Mouse (Mus musculus) limb, embryonic 13.5 days (tissue): ENCODE data around the gene Actr5. TPM values are rescaled to one million over a fixed set of nuclear protein-coding genes. Genes with fewer than 3 reads are reported as not detected.
A peak's percentile ranks its signal among the peaks of the same experiment; 100 is the strongest.

Experiments used
- ATAC-seq: fragments of 200-750 bp; cut with Nextera tagmentation; 2 replicates; pipeline ENCODE4 v1.8.0; 2017; ENCODE audit warnings: low read depth, moderate number of reproducible peaks, moderate TSS enrichment; ENCODE audit not compliant: low FRiP score
- H3K27ac ChIP-seq: fragments of 300-500 bp; sonication (generic); 2 replicates; pipeline ENCODE4 v1.5.1; 2015; ENCODE audit warnings: inconsistent platforms, mild to moderate bottlenecking, moderate library complexity
- H3K27me3 ChIP-seq: fragments of 300-500 bp; sonication (generic); 2 replicates; pipeline ENCODE4 v1.6.1; 2015; ENCODE audit warnings: mild to moderate bottlenecking, inconsistent platforms
- H3K36me3 ChIP-seq: fragments of 300-500 bp; sonication (generic); 2 replicates; pipeline ENCODE4 v1.6.1; 2015; ENCODE audit warnings: inconsistent platforms, mild to moderate bottlenecking, moderate library complexity
- H3K4me1 ChIP-seq: fragments of 300-500 bp; sonication (generic); 2 replicates; pipeline ENCODE4 v1.6.1; 2015; ENCODE audit warnings: inconsistent platforms
- H3K4me2 ChIP-seq: fragments of 300-500 bp; sonication (generic); replicated peaks from 2 replicates; pipeline ENCODE4 v1.6.1; 2015; ENCODE audit warnings: inconsistent platforms, mild to moderate bottlenecking, moderate library complexity
- H3K4me3 ChIP-seq: fragments of 300-500 bp; sonication (generic); 2 replicates; pipeline ENCODE4 v1.5.1; 2015; ENCODE audit warnings: moderate library complexity, mild to moderate bottlenecking, inconsistent platforms
- H3K9ac ChIP-seq: fragments of 300-500 bp; sonication (generic); 2 replicates; pipeline ENCODE4 v1.6.1; 2015; ENCODE audit warnings: mild to moderate bottlenecking, inconsistent platforms
- H3K9me3 ChIP-seq: fragments of 300-500 bp; sonication (generic); 2 replicates; pipeline ENCODE4 v1.6.1; 2016; ENCODE audit warnings: inconsistent platforms
- WGBS: fragments of 180-500 bp; shearing (Covaris S2); methylation state at CpG from one replicate; pipeline ENCODE4 v1.1.7; 2015; 5-methylcytosine and 5-hydroxymethylcytosine counted together
- polyA plus RNA-seq: library from polyadenylated mRNA; unstranded; fragments of >200 nt; fragmentation: Nextera tagmentation; extraction: Ambion mirVana; gene quantifications from 2 replicates; pipeline ENCODE4 v1.2.1, GENCODE M21; 2015

Gene Actr5
- polyA plus RNA-seq = 12.4 and 14.1 TPM in 2 replicates

- ATAC-seq = peak; percentile 94
- Histone ChIP-seq H3K9me3 (no peaks in the 10 kb centered on the region), H3K9ac (peak within 1 kb of the TSS; percentile 77), H3K27ac (peak within 1 kb of the TSS; percentile 81), H3K4me3 (peak within 1 kb of the TSS; percentile 87), H3K36me3 (peaks cover 29% of the 10 kb centered on the region), H3K27me3 (peaks cover 30% of the 10 kb centered on the region), H3K4me1 (peaks cover 16% of the 10 kb centered on the region), H3K4me2 (peak within 1 kb of the TSS; percentile 89)
- under 1% methylated on average over 39 of the region's 39 CpGs for WGBS
Observed at GRCm38 (mm10) chr2:158624718-158625222, at the start of gene Actr5. TSS of gene Actr5 (plus strand) at chr2:158624888.

- no peaks in the 10 kb centered on the region for H3K36me3 ChIP-seq
- H3K9me3 ChIP-seq = no peaks in the 10 kb centered on the region
- no peak overlapping the region for H3K9ac ChIP-seq
- no peak overlapping the region for H3K27ac ChIP-seq
- ATAC-seq = no peak
- H3K4me1 ChIP-seq = no peaks in the 10 kb centered on the region
- no peak overlapping the region for H3K4me3 ChIP-seq
- WGBS = 51% methylated on average over 4 of the region's 4 CpGs
- H3K4me2 ChIP-seq = no peak overlapping the region
- peaks cover 10% of the 10 kb centered on the region for H3K27me3 ChIP-seq
Observed at GRCm38 (mm10) chr2:158579979-158580378, 44.7 kb upstream of the Actr5 start.

GRCm38 (mm10) chr2:158584621-158585358 lies 39.9 kb upstream of the Actr5 start:
- WGBS = 13% methylated on average over 12 of the region's 12 CpGs
- H3K4me2 ChIP-seq = no peak overlapping the region
- H3K27me3 ChIP-seq = peaks cover 25% of the 10 kb centered on the region
- H3K4me1 ChIP-seq = peaks cover 10% of the 10 kb centered on the region; the same call in 1 of the 2 replicates
- H3K27ac ChIP-seq = no peak overlapping the region
- no peaks in the 10 kb centered on the region for H3K9me3 ChIP-seq
- H3K4me3 ChIP-seq = no peak overlapping the region
- no peak for ATAC-seq
- no peak overlapping the region for H3K9ac ChIP-seq
- H3K36me3 ChIP-seq = no peaks in the 10 kb centered on the region

- 26% methylated on average over 8 of the region's 8 CpGs for WGBS
- Histone ChIP-seq H3K4me2 (no peak overlapping the region), H3K4me1 (peaks cover 10% of the 10 kb centered on the region; the same call in 1 of the 2 replicates), H3K36me3 (no peaks in the 10 kb centered on the region), H3K9ac (no peak overlapping the region), H3K9me3 (no peaks in the 10 kb centered on the region), H3K4me3 (no peak overlapping the region), H3K27ac (no peak overlapping the region), H3K27me3 (peaks cover 26% of the 10 kb centered on the region)
- no peak; the same call in 1 of the 2 replicates for ATAC-seq
Observed at GRCm38 (mm10) chr2:158588524-158589271, 36.0 kb upstream of the Actr5 start.

GRCm38 (mm10) chr2:158590495-158590894 lies 34.2 kb upstream of the Actr5 start:
- Histone ChIP-seq H3K9me3 (no peaks in the 10 kb centered on the region), H3K4me3 (no peak overlapping the region), H3K36me3 (no peaks in the 10 kb centered on the region), H3K27me3 (peaks cover 28% of the 10 kb centered on the region), H3K4me2 (no peak overlapping the region), H3K9ac (no peak overlapping the region), H3K4me1 (peaks cover 13% of the 10 kb centered on the region), H3K27ac (no peak overlapping the region)
- ATAC-seq = no peak
- 55% methylated on average over 3 of the region's 3 CpGs for WGBS

- WGBS = 24% methylated on average over 5 of the region's 5 CpGs
- no peaks in the 10 kb centered on the region for H3K9me3 ChIP-seq
Observed at GRCm38 (mm10) chr2:158591286-158591685, 33.4 kb upstream of the Actr5 start.

GRCm38 (mm10) chr2:158593371-158593770 lies 31.3 kb upstream of the Actr5 start:
- WGBS = 81% methylated on average over 4 of the region's 4 CpGs
- H3K4me2 ChIP-seq = no peak overlapping the region
- ATAC-seq = no peak
- H3K4me1 ChIP-seq = peaks cover 15% of the 10 kb centered on the region
- H3K4me3 ChIP-seq = no peak overlapping the region
- H3K9ac ChIP-seq = no peak overlapping the region
- no peaks in the 10 kb centered on the region for H3K9me3 ChIP-seq
- H3K27me3 ChIP-seq = peaks cover 33% of the 10 kb centered on the region
- no peaks in the 10 kb centered on the region for H3K36me3 ChIP-seq
- H3K27ac ChIP-seq = no peak overlapping the region

More at GRCm38 (mm10) chr2:158591286-158591685, 33.4 kb upstream of the Actr5 start:
- no peak for ATAC-seq
- Histone ChIP-seq H3K27me3 (peaks cover 34% of the 10 kb centered on the region), H3K4me2 (no peak overlapping the region), H3K27ac (no peak overlapping the region), H3K36me3 (no peaks in the 10 kb centered on the region), H3K9ac (no peak overlapping the region), H3K4me1 (peaks cover 15% of the 10 kb centered on the region), H3K4me3 (no peak overlapping the region)

GRCm38 (mm10) chr2:158595103-158595502 lies 29.6 kb upstream of the Actr5 start:
- H3K36me3 ChIP-seq = no peaks in the 10 kb centered on the region
- no peak for ATAC-seq
- no peak overlapping the region for H3K9ac ChIP-seq
- no peaks in the 10 kb centered on the region for H3K9me3 ChIP-seq
- H3K4me1 ChIP-seq = peaks cover 5% of the 10 kb centered on the region; the same call in 1 of the 2 replicates
- 1% methylated on average over 12 of the region's 12 CpGs for WGBS
- H3K27ac ChIP-seq = no peak overlapping the region
- H3K4me2 ChIP-seq = no peak overlapping the region
- H3K4me3 ChIP-seq = no peak overlapping the region
- peaks cover 48% of the 10 kb centered on the region for H3K27me3 ChIP-seq

GRCm38 (mm10) chr2:158595577-158595976 lies 29.1 kb upstream of the Actr5 start:
- WGBS = 38% methylated on average over 7 of the region's 7 CpGs
- Histone ChIP-seq H3K4me3 (no peak overlapping the region), H3K9me3 (no peaks in the 10 kb centered on the region), H3K27me3 (peaks cover 49% of the 10 kb centered on the region), H3K36me3 (no peaks in the 10 kb centered on the region), H3K4me1 (peaks cover 5% of the 10 kb centered on the region; the same call in 1 of the 2 replicates), H3K4me2 (no peak overlapping the region), H3K27ac (no peak overlapping the region), H3K9ac (no peak overlapping the region)
- no peak for ATAC-seq

- H3K27ac ChIP-seq = no peak overlapping the region
- H3K27me3 ChIP-seq = peaks cover 61% of the 10 kb centered on the region
- no peak overlapping the region for H3K4me2 ChIP-seq
- WGBS = 68% methylated on average over 1 of the region's 1 CpGs
- ATAC-seq = no peak
- no peak overlapping the region for H3K9ac ChIP-seq
- H3K4me3 ChIP-seq = no peak overlapping the region
- no peaks in the 10 kb centered on the region for H3K36me3 ChIP-seq
- peaks cover 5% of the 10 kb centered on the region; the same call in 1 of the 2 replicates for H3K4me1 ChIP-seq
- no peaks in the 10 kb centered on the region for H3K9me3 ChIP-seq
Observed at GRCm38 (mm10) chr2:158596803-158597202, 27.9 kb upstream of the Actr5 start.

GRCm38 (mm10) chr2:158600517-158600916 lies 24.2 kb upstream of the Actr5 start:
- no peak for ATAC-seq
- 13% methylated on average over 3 of the region's 3 CpGs for WGBS
- H3K4me3 ChIP-seq = no peak overlapping the region
- no peak overlapping the region for H3K9ac ChIP-seq
- no peaks in the 10 kb centered on the region for H3K36me3 ChIP-seq
- peaks cover 85% of the 10 kb centered on the region for H3K27me3 ChIP-seq
- peaks cover 4% of the 10 kb centered on the region; the same call in 1 of the 2 replicates for H3K4me1 ChIP-seq
- no peak overlapping the region for H3K27ac ChIP-seq
- no peaks in the 10 kb centered on the region for H3K9me3 ChIP-seq
- H3K4me2 ChIP-seq = no peak overlapping the region

GRCm38 (mm10) chr2:158601326-158601725 lies 23.4 kb upstream of the Actr5 start:
- 81% methylated on average over 1 of the region's 1 CpGs for WGBS
- no peak overlapping the region for H3K4me2 ChIP-seq

More at GRCm38 (mm10) chr2:158601326-158601725, 23.4 kb upstream of the Actr5 start:
- Histone ChIP-seq H3K4me3 (no peak overlapping the region), H3K27ac (no peak overlapping the region), H3K9me3 (no peaks in the 10 kb centered on the region), H3K4me1 (peaks cover 3% of the 10 kb centered on the region; the same call in 1 of the 2 replicates), H3K36me3 (no peaks in the 10 kb centered on the region), H3K9ac (no peak overlapping the region), H3K27me3 (peaks cover 85% of the 10 kb centered on the region)
- no peak for ATAC-seq
